Mouse (Mus musculus): ENCODE results near the gene Mum1. TPM values are rescaled to one million over a fixed set of nuclear protein-coding genes. Genes with fewer than 3 reads are reported as not detected.

Mum1 gene
- polyA plus RNA-seq, 1 experiment from 2014 or later, result 45.9 TPM

DNA sequence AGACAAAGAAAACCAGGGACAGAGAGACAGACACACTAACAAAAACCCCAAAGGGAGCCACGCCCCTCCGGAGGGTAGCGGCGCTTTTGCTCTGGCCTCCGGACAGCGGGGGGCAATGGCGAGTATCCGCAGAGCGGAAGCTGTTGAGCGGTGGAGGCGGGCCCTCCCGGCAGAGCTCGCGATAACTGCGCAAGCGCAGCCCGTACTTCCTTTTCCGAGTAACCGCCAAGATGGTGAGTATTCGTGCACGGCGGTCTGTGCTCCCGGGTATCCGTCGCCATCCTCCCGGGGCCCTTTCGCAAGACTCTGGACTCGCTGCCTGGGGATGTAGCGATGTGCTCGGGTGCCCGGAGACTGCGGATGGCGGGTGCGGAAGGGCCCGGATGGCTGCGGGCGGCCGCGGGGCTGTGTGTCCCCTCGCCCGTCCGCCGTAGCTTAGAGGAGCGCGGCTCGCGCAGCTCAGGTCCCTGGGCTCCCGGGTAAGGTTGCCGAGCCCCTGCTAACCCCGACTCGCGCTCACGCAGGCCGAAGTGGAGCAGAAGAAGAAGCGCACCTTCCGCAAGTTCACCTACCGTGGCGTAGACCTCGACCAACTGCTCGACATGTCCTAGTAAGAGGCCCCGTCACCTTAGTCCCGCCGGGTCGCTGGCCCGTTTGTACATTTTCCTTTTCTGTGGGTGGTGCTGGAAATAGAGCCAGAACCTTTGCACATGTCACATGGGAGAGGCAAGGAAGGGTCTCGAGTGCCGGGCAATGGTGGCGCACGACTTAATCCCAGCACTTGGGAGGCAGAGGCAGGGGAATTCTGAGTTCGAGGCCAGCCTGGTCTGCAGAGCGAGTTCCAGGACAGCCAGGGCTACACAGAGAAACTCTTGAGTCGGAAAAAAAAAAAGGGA is 66.3 kb downstream of the Mum1 start, which contains the start of gene Rps15:
Gene Rps15, plus strand, starts transcription at position 203 of the 896 bp plus-strand sequence.
- H3K4me1 ChIP-seq (replicated peaks), result peaks cover 34% of the 10 kb centered on the region
- peak; percentile 92 for ATAC-seq (ENCODE audit: insufficient number of reproducible peaks, low FRiP score)
- no peaks in the 10 kb centered on the region for H3K9me3 ChIP-seq (replicated peaks)

DNA sequence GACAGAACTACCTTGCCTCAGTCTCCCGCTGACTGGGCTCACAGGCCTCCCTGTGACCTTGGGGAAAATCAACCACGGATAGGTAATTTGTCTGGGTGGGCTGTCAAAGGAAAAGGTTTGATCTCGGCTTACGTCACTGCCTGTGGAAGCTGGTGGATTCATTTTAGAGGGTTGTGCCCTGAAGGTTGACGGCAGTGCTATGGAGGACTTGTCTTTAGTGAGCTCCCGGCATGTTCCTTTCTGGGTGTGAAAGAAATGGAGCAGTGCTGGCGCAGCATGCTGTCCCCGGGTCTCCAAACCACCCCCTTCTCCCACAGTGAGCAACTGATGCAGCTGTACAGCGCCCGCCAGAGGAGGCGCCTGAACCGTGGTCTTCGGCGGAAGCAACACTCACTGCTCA is 67.1 kb downstream of the Mum1 start:
- WGBS, result 33% methylated on average over 14 of the region's 14 CpGs
- peak overlapping the region; percentile 82 for H3K27ac ChIP-seq (ENCODE audit: poor library complexity, severe bottlenecking)
- H3K9ac ChIP-seq, result peak overlapping the region; percentile 92
- no peak for ATAC-seq (ENCODE audit: insufficient number of reproducible peaks, low FRiP score)
- peak overlapping the region; percentile 80 for H3K4me3 ChIP-seq
- peaks cover 30% of the 10 kb centered on the region for H3K36me3 ChIP-seq
- peaks cover 21% of the 10 kb centered on the region for H3K27me3 ChIP-seq (replicated peaks)
- peaks cover 34% of the 10 kb centered on the region for H3K4me1 ChIP-seq (replicated peaks)
- H3K4me2 ChIP-seq, result peak overlapping the region; percentile 99
- no peaks in the 10 kb centered on the region for H3K9me3 ChIP-seq (replicated peaks)

More for the DNA sequence above, 66.3 kb downstream of the Mum1 start, which contains the start of gene Rps15:
- Histone ChIP-seq H3K4me3 (peak within 1 kb of the TSS; percentile 80), H3K36me3 (peaks cover 36% of the 10 kb centered on the region), H3K27ac (ENCODE audit: poor library complexity, severe bottlenecking) (peak within 1 kb of the TSS; percentile 82), H3K9ac (peak within 1 kb of the TSS; percentile 92), H3K27me3 (replicated peaks) (peaks cover 12% of the 10 kb centered on the region), H3K4me2 (peak within 1 kb of the TSS; percentile 99)
- WGBS, result under 1% methylated on average over 65 of the region's 72 CpGs

Small RNA genes lying within 50 kb of the gene (microRNA-seq; reads per million reads assigned to microRNA genes)
- 1.4 reads per million for gene Mir6911

Other genes starting within 250 kb of the Mum1 start
- gene Tmem259, start 242.1 kb upstream of the Mum1 start, polyA plus RNA-seq (2016; fragmentation: Nextera tagmentation; extraction: Ambion mirVana), result 20.8 and 20.9 TPM in 2 replicates
- 302 and 307 TPM in 2 replicates for gene Cnn2, start 237.8 kb upstream of the Mum1 start, polyA plus RNA-seq (2016; fragmentation: Nextera tagmentation; extraction: Ambion mirVana)
- gene Abca7, start 229.9 kb upstream of the Mum1 start, polyA plus RNA-seq (2016; fragmentation: Nextera tagmentation; extraction: Ambion mirVana), result 4.5 and 5.1 TPM in 2 replicates
- 7.5 and 8.5 TPM in 2 replicates for gene Arhgap45, start 209.8 kb upstream of the Mum1 start, polyA plus RNA-seq (2016; fragmentation: Nextera tagmentation; extraction: Ambion mirVana)
- 132 and 135 TPM in 2 replicates for gene Polr2e, start 186.6 kb upstream of the Mum1 start, polyA plus RNA-seq (2016; fragmentation: Nextera tagmentation; extraction: Ambion mirVana)
- 677 and 717 TPM in 2 replicates for gene Gpx4, start 179.3 kb upstream of the Mum1 start, polyA plus RNA-seq (2016; fragmentation: Nextera tagmentation; extraction: Ambion mirVana)
- gene Sbno2, start 120.9 kb upstream of the Mum1 start, polyA plus RNA-seq (2016; fragmentation: Nextera tagmentation; extraction: Ambion mirVana), result 13.0 and 14.6 TPM in 2 replicates
- 10.8 and 13.8 TPM in 2 replicates for gene Stk11, start 110.6 kb upstream of the Mum1 start, polyA plus RNA-seq (2016; fragmentation: Nextera tagmentation; extraction: Ambion mirVana)
- gene Atp5d, start 87.8 kb upstream of the Mum1 start, polyA plus RNA-seq (2016; fragmentation: Nextera tagmentation; extraction: Ambion mirVana), result 827 and 861 TPM in 2 replicates
- 1.7 and 3.6 TPM in 2 replicates for gene Cbarp, start 85.6 kb upstream of the Mum1 start, polyA plus RNA-seq (2016; fragmentation: Nextera tagmentation; extraction: Ambion mirVana)
- gene Midn, start 78.2 kb upstream of the Mum1 start, polyA plus RNA-seq (2016; fragmentation: Nextera tagmentation; extraction: Ambion mirVana), result 25.9 and 28.9 TPM in 2 replicates
- gene Cirbp, start 60.4 kb upstream of the Mum1 start, polyA plus RNA-seq (2016; fragmentation: Nextera tagmentation; extraction: Ambion mirVana), result 110 and 118 TPM in 2 replicates
- 10.4 and 11.7 TPM in 2 replicates for gene 1600002K03Rik, start 53.5 kb upstream of the Mum1 start, polyA plus RNA-seq (2016; fragmentation: Nextera tagmentation; extraction: Ambion mirVana)
- 16.6 and 17.2 TPM in 2 replicates for gene Efna2, start 47.0 kb upstream of the Mum1 start, polyA plus RNA-seq (2016; fragmentation: Nextera tagmentation; extraction: Ambion mirVana)
- gene Ndufs7, start 22.7 kb downstream of the Mum1 start, polyA plus RNA-seq (2016; fragmentation: Nextera tagmentation; extraction: Ambion mirVana), result 438 and 454 TPM in 2 replicates
- gene Gamt, start 34.6 kb downstream of the Mum1 start, polyA plus RNA-seq (2016; fragmentation: Nextera tagmentation; extraction: Ambion mirVana), result 55.5 and 58.9 TPM in 2 replicates
- gene Dazap1, start 35.1 kb downstream of the Mum1 start, polyA plus RNA-seq (2016; fragmentation: Nextera tagmentation; extraction: Ambion mirVana), result 37.4 and 41.9 TPM in 2 replicates
- 577 and 591 TPM in 2 replicates for gene Rps15, start 66.0 kb downstream of the Mum1 start, polyA plus RNA-seq (2016; fragmentation: Nextera tagmentation; extraction: Ambion mirVana)
- 0.89 and 1.4 TPM in 2 replicates for gene Apc2, start 69.5 kb downstream of the Mum1 start, polyA plus RNA-seq (2016; fragmentation: Nextera tagmentation; extraction: Ambion mirVana)
- gene 2310011J03Rik, start 94.1 kb downstream of the Mum1 start, polyA plus RNA-seq (2016; fragmentation: Nextera tagmentation; extraction: Ambion mirVana), result 32.7 and 32.8 TPM in 2 replicates
- gene Pcsk4, start 103.1 kb downstream of the Mum1 start, polyA plus RNA-seq (2016; fragmentation: Nextera tagmentation; extraction: Ambion mirVana), result 1.0 and 1.5 TPM in 2 replicates
- gene Reep6, start 103.5 kb downstream of the Mum1 start, polyA plus RNA-seq (2016; fragmentation: Nextera tagmentation; extraction: Ambion mirVana), result 3.1 and 3.7 TPM in 2 replicates
- gene Adamtsl5, start 122.0 kb downstream of the Mum1 start, polyA plus RNA-seq (2016; fragmentation: Nextera tagmentation; extraction: Ambion mirVana), result 5.3 and 6.7 TPM in 2 replicates
- not detected in 2 replicates for gene Plk5, start 130.0 kb downstream of the Mum1 start, polyA plus RNA-seq (2016; fragmentation: Nextera tagmentation; extraction: Ambion mirVana)
- 6.1 and 6.2 TPM in 2 replicates for gene Mex3d, start 161.2 kb downstream of the Mum1 start, polyA plus RNA-seq (2016; fragmentation: Nextera tagmentation; extraction: Ambion mirVana)
- gene Mbd3, start 173.1 kb downstream of the Mum1 start, polyA plus RNA-seq (2016; fragmentation: Nextera tagmentation; extraction: Ambion mirVana), result 176 and 181 TPM in 2 replicates
- 951 and 1,026 TPM in 2 replicates for gene Uqcr11, start 180.4 kb downstream of the Mum1 start, polyA plus RNA-seq (2016; fragmentation: Nextera tagmentation; extraction: Ambion mirVana)
- 85.8 and 89.4 TPM in 2 replicates for gene Tcf3, start 207.2 kb downstream of the Mum1 start, polyA plus RNA-seq (2016; fragmentation: Nextera tagmentation; extraction: Ambion mirVana)

Measured in heart, embryonic 12.5 days (tissue).